In the genomic region with DNA sequence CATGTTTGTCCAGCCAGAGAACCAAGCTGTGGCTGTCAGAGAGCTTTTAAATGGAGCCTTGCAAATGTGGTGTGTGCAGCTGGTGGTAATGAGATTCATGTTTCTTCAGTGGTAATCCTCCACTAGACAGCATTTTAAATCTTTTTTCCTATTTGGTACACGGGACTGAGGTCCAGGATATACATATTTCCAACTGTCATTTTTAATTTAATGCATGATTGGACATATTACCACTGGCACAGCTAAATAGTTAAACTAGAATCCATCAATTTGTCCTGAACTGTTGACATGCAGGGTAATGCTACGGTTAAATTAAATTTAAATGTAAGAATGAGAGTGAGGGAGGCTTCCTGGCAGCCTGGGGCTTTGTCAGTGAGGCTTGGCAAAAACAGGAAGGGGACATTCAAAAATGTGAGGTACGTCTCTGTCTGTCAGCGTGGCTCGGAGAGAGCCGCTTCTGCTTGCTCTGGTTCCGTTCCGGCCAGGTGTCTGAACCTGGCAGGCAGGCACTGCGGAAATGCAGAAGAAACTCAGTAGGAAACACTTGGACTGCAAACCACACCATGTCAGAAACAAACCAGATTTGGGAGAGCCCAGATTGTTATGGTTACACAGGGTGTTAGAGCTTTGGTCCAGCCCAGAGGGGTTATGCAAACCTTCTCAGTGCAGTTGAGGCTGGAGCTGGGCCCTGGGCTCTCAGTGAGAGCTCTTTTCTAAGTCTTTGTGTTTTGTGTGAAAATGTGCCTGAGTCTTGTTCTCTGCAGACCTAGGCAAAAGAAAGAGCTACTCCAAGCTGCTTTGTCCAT, we compare ENCODE assay signal across 11 mouse cellular contexts.
DNase-seq lines count a peak whose midpoint lies in the region; ATAC-seq and TF ChIP-seq lines count a peak whose summit lies in the region.
"Had no signal": no experiment of that assay in that cellular context is flagged by ENCODE, and none has a peak within 500 bp of the region (broad histone marks: within the 10 kb centered on the region; RNA-seq: fewer than 3 reads in every experiment).

No protein-coding gene starts in this region.

- no peaks in the 10 kb centered on the region for H3K27me3 ChIP-seq in CH12.LX (replicated peaks)
- no peaks in the 10 kb centered on the region for H3K27me3 ChIP-seq in hindbrain, embryonic 13.5 days
- H3K27me3 ChIP-seq in neural tube, embryonic 14.5 days (ENCODE audit: control insufficient read depth, insufficient read depth, low read length): no peaks in the 10 kb centered on the region
- H3K27me3 ChIP-seq in kidney, embryonic 16.5 days (ENCODE audit: insufficient read depth, low read length): no peaks in the 10 kb centered on the region
- no peaks in the 10 kb centered on the region for H3K27me3 ChIP-seq in intestine, embryonic 15.5 days (replicated peaks)

- TF ChIP-seq RAD21 in CH12.LX (IDR thresholded peaks at IDR 0.05; ENCODE audit: low read depth, low read length): no peak

- H3K9me3 ChIP-seq in CH12.LX (replicated peaks; ENCODE audit: low read length): no peaks in the 10 kb centered on the region
- no peaks in the 10 kb centered on the region for H3K9me3 ChIP-seq in hindbrain, embryonic 13.5 days
- no peaks in the 10 kb centered on the region for H3K9me3 ChIP-seq in neural tube, embryonic 14.5 days (ENCODE audit: control insufficient read depth, low read length)
- no peaks in the 10 kb centered on the region for H3K9me3 ChIP-seq in kidney, embryonic 16.5 days (ENCODE audit: low read length)
- H3K9me3 ChIP-seq in intestine, embryonic 15.5 days: no peaks in the 10 kb centered on the region

- no peak overlapping the region for H3K4me3 ChIP-seq in CH12.LX (replicated peaks in 1 of 3; ENCODE audit: low read depth in 2 of 3, low read length in 2 of 3, poor library complexity in 1 of 3)
- no peak overlapping the region for H3K4me3 ChIP-seq in hindbrain, embryonic 13.5 days
- no peak overlapping the region for H3K4me3 ChIP-seq in neural tube, embryonic 14.5 days (ENCODE audit: low read depth, low read length)
- no peak overlapping the region for H3K4me3 ChIP-seq in kidney, embryonic 16.5 days (ENCODE audit: low read length)
- no peak overlapping the region for H3K4me3 ChIP-seq in intestine, embryonic 15.5 days (replicated peaks)

- in situ Hi-C loops in CH12.LX (cut with MboI; ENCODE audit: low pct_ligation_motif_present, low pct_unique_long_range_greater_than_20kb, low sequenced_read_pairs): no loop called here

- no peaks in the 10 kb centered on the region for H3K79me2 ChIP-seq in CH12.LX (replicated peaks; ENCODE audit: control insufficient read depth, extremely low read depth, insufficient read depth, poor library complexity, severe bottlenecking)

- H3K4me1 ChIP-seq in CH12.LX (ENCODE audit: control insufficient read depth in 1 of 2, insufficient read depth in 2 of 2): 0 out of 4 replicates have a peak, but pooled peaks cover 0 to 6% of the 10 kb centered on the region in 2 experiments
- peaks cover 17% of the 10 kb centered on the region for H3K4me1 ChIP-seq in hindbrain, embryonic 13.5 days (replicated peaks)
- peaks cover 3% of the 10 kb centered on the region; the same call in 1 of the 2 replicates for H3K4me1 ChIP-seq in neural tube, embryonic 14.5 days (ENCODE audit: control insufficient read depth, insufficient read depth, low read length)
- H3K4me1 ChIP-seq in kidney, embryonic 16.5 days (ENCODE audit: insufficient read depth, low read length): no peaks in the 10 kb centered on the region
- no peaks in the 10 kb centered on the region for H3K4me1 ChIP-seq in intestine, embryonic 15.5 days (replicated peaks)

- dilution Hi-C loops in CH12.LX (cut with MboI; ENCODE audit: extremely low pct_ligation_motif_present, extremely low pct_unique_long_range_greater_than_20kb, low sequenced_read_pairs): no loop called here

- peak; percentile 57 for ATAC-seq in hindbrain, embryonic 13.5 days (ENCODE audit: low FRiP score)
- ATAC-seq in neural tube, embryonic 14.5 days (ENCODE audit: low read depth): peak; percentile 70
- no peak for ATAC-seq in kidney, embryonic 16.5 days (ENCODE audit: low FRiP score, low TSS enrichment)
- ATAC-seq in intestine, embryonic 15.5 days: no peak
- ATAC-seq: Patski had no signal

- peak overlapping the region; percentile 4 for H3K4me2 ChIP-seq in CH12.LX (ENCODE audit: insufficient read depth, low read depth, poor library complexity, severe bottlenecking)
- H3K4me2 ChIP-seq in hindbrain, embryonic 13.5 days: no peak overlapping the region
- no peak overlapping the region for H3K4me2 ChIP-seq in neural tube, embryonic 14.5 days (ENCODE audit: low read depth, low read length)
- H3K4me2 ChIP-seq in kidney, embryonic 16.5 days (replicated peaks; ENCODE audit: low read depth, low read length): no peak overlapping the region
- H3K4me2 ChIP-seq in intestine, embryonic 15.5 days (replicated peaks): no peak overlapping the region

- TF ChIP-seq CTCF in CH12.LX (conservative IDR thresholded peaks at IDR 0.05 in 1 of 2, IDR thresholded peaks at IDR 0.05 in 1 of 2; ENCODE audit: low read depth in 2 of 2, low read length in 2 of 2): no peak

- WGBS in hindbrain, embryonic 13.5 days: 47% methylated on average over 9 of the region's 9 CpGs
- 51% methylated on average over 9 of the region's 9 CpGs for WGBS in neural tube, embryonic 14.5 days
- WGBS in kidney, embryonic 16.5 days: 67% methylated on average over 9 of the region's 9 CpGs
- WGBS in intestine, embryonic 15.5 days: 66% methylated on average over 9 of the region's 9 CpGs

- H3K27ac ChIP-seq in CH12.LX (ENCODE audit: insufficient read depth, low read depth): no peak overlapping the region
- peak overlapping the region; percentile 82 for H3K27ac ChIP-seq in hindbrain, embryonic 13.5 days
- H3K27ac ChIP-seq in neural tube, embryonic 14.5 days (ENCODE audit: low read depth, low read length): no peak overlapping the region
- H3K27ac ChIP-seq in kidney, embryonic 16.5 days (ENCODE audit: low read length): no peak overlapping the region
- no peak overlapping the region for H3K27ac ChIP-seq in intestine, embryonic 15.5 days

- no peaks in the 10 kb centered on the region for H3K36me3 ChIP-seq in CH12.LX (replicated peaks in 1 of 2; ENCODE audit: control insufficient read depth in 1 of 2, insufficient read depth in 1 of 2, low read length in 1 of 2)
- no peaks in the 10 kb centered on the region for H3K36me3 ChIP-seq in hindbrain, embryonic 13.5 days
- H3K36me3 ChIP-seq in neural tube, embryonic 14.5 days (ENCODE audit: control insufficient read depth, insufficient read depth, low read length): no peaks in the 10 kb centered on the region
- no peaks in the 10 kb centered on the region for H3K36me3 ChIP-seq in kidney, embryonic 16.5 days (ENCODE audit: insufficient read depth, low read length)
- H3K36me3 ChIP-seq in intestine, embryonic 15.5 days: no peaks in the 10 kb centered on the region

- no peak for TF ChIP-seq EP300 in CH12.LX (IDR thresholded peaks at IDR 0.05; ENCODE audit: low read length)

- DNase-seq in CH12.LX (ENCODE audit: extremely low read depth): no peak
- peak; percentile 73 for DNase-seq in cerebellum, adult 11-12 months
- no peak for DNase-seq in adrenal gland, adult (ENCODE audit: inconsistent age in 2 of 2, low spot score in 1 of 2)
- no peak for DNase-seq in embryo, embryonic 10.5 days (ENCODE audit: low spot score)
- DNase-seq: gastrocnemius, postnatal 14 days; lung, postnatal 14 days had no signal

- no peak for TF ChIP-seq POLR2A in CH12.LX (IDR thresholded peaks at IDR 0.05; ENCODE audit: low read depth, low read length)

- no peak overlapping the region for H3K9ac ChIP-seq in CH12.LX (ENCODE audit: insufficient read depth, low read depth)
- no peak overlapping the region for H3K9ac ChIP-seq in hindbrain, embryonic 13.5 days
- H3K9ac ChIP-seq in neural tube, embryonic 14.5 days (replicated peaks; ENCODE audit: low read depth, low read length): no peak overlapping the region
- no peak overlapping the region for H3K9ac ChIP-seq in kidney, embryonic 16.5 days (replicated peaks; ENCODE audit: low read length)
- no peak overlapping the region for H3K9ac ChIP-seq in intestine, embryonic 15.5 days

TF ChIP-seq in CH12.LX, 34 proteins besides CTCF, POLR2A, EP300 and RAD21:
- TF ChIP-seq POLR2AphosphoS2 (IDR thresholded peaks at IDR 0.05; ENCODE audit: low read depth, low read length) (no peak), CHD2 (IDR thresholded peaks at IDR 0.05; ENCODE audit: low read length) (no peak), USF2 (conservative IDR thresholded peaks at IDR 0.05; ENCODE audit: low read depth, low read length) (no peak), ELF1 (IDR thresholded peaks at IDR 0.05; ENCODE audit: low read depth, low read length) (no peak), MYC (IDR thresholded peaks at IDR 0.05; ENCODE audit: low read depth, low read length) (no peak), ETS1 (conservative IDR thresholded peaks at IDR 0.05; ENCODE audit: low read depth, low read length) (no peak), ZKSCAN1 (IDR thresholded peaks at IDR 0.05; ENCODE audit: borderline replicate concordance, low read depth, low read length) (no peak), NRF1 (IDR thresholded peaks at IDR 0.05; ENCODE audit: low read depth, low read length) (no peak), UBTF (IDR thresholded peaks at IDR 0.05; ENCODE audit: low read depth, low read length) (no peak), TBP (conservative IDR thresholded peaks at IDR 0.05; ENCODE audit: low read depth, low read length) (no peak), MEF2A (IDR thresholded peaks at IDR 0.05; ENCODE audit: borderline replicate concordance, low read depth, low read length) (no peak), JUND (conservative IDR thresholded peaks at IDR 0.05; ENCODE audit: low read depth, low read length) (no peak), ZC3H11A (IDR thresholded peaks at IDR 0.05; ENCODE audit: low read depth, low read length) (no peak)
TF ChIP-seq in CH12.LX: peak in this region for 0.

Comparison
In these comparisons a context has a peak if more than half of its experiments do, and no peak if none do; other contexts are left out.
1. ATAC-seq: peak in hindbrain, embryonic 13.5 days (single experiment) and neural tube, embryonic 14.5 days (single experiment); none in kidney, embryonic 16.5 days (single experiment) and intestine, embryonic 15.5 days (single experiment).